Mouse (Mus musculus) kidney, postnatal 0 days (tissue): ENCODE results near the gene Mast2. TPM values are rescaled to one million over a fixed set of nuclear protein-coding genes. Genes with fewer than 3 reads are reported as not detected.
A peak's percentile ranks its signal among the peaks of the same experiment; 100 is the strongest.

Experiments
- ATAC-seq: fragments of 200-750 bp; cut with Nextera tagmentation; replicated peaks from 2 replicates; pipeline ENCODE4 v1.8.0; 2017; ENCODE audit warnings: low read depth, moderate number of reproducible peaks, moderate TSS enrichment, moderate library complexity; ENCODE audit not compliant: low FRiP score
- DNase-seq: peaks from one replicate; pipeline ENCODE4 v3.0.0-alpha.2; 2016; ENCODE audit warnings: low spot score
- H3K27ac ChIP-seq: fragments of 300-500 bp; sonication (generic); 2 replicates; pipeline ENCODE4 v1.5.1; 2014; ENCODE audit warnings: mild to moderate bottlenecking
- H3K27me3 ChIP-seq: fragments of 300-500 bp; sonication (generic); 2 replicates; pipeline ENCODE4 v1.6.1; 2014; ENCODE audit warnings: low read length, mixed read lengths; ENCODE audit not compliant: insufficient read depth
- H3K36me3 ChIP-seq: fragments of 300-500 bp; sonication (generic); 2 replicates; pipeline ENCODE4 v1.6.1; 2014; ENCODE audit warnings: low read length, mixed read lengths; ENCODE audit not compliant: insufficient read depth
- H3K4me1 ChIP-seq: fragments of 300-500 bp; sonication (generic); replicated peaks from 2 replicates; pipeline ENCODE4 v1.6.1; 2014; ENCODE audit warnings: antibody characterized with exemption, low read length, mixed read lengths; ENCODE audit not compliant: insufficient read depth
- H3K4me2 ChIP-seq: fragments of 300-500 bp; sonication (generic); 2 replicates; pipeline ENCODE4 v1.6.1; 2014; ENCODE audit warnings: mild to moderate bottlenecking, low read length, moderate library complexity, mixed read lengths
- H3K4me3 ChIP-seq: fragments of 300-500 bp; sonication (generic); replicated peaks from 2 replicates; pipeline ENCODE4 v1.5.1; 2014; ENCODE audit warnings: low read depth, low read length
- H3K9ac ChIP-seq: fragments of 300-500 bp; sonication (generic); 2 replicates; pipeline ENCODE4 v1.6.1; 2014; ENCODE audit warnings: low read depth, low read length
- H3K9me3 ChIP-seq: fragments of 300-500 bp; sonication (generic); replicated peaks from 2 replicates; pipeline ENCODE4 v1.6.1; 2016; ENCODE audit warnings: low read length, inconsistent platforms, mixed read lengths
- CTCF ChIP-seq: IDR thresholded peaks from 2 replicates; pipeline ENCODE4 v1.5.1; 2016; ENCODE audit warnings: antibody characterized with exemption, low read depth, mild to moderate bottlenecking, moderate library complexity
- WGBS: fragments of 180-500 bp; shearing (Covaris S2); extraction: QIAGEN DNeasy Blood & Tissue Kit; methylation state at CpG from one replicate; pipeline ENCODE4 v1.1.7; 2014; 5-methylcytosine and 5-hydroxymethylcytosine counted together
- polyA plus RNA-seq: library from polyadenylated mRNA; unstranded; fragments of >200 nt; fragmentation: Nextera tagmentation; extraction: Ambion mirVana; gene quantifications from 2 replicates; pipeline ENCODE4 v1.2.1, GENCODE M21; 2015

The Mast2 gene
- polyA plus RNA-seq, 1 experiment from 2014 or later, result 8.8 TPM

DNA sequence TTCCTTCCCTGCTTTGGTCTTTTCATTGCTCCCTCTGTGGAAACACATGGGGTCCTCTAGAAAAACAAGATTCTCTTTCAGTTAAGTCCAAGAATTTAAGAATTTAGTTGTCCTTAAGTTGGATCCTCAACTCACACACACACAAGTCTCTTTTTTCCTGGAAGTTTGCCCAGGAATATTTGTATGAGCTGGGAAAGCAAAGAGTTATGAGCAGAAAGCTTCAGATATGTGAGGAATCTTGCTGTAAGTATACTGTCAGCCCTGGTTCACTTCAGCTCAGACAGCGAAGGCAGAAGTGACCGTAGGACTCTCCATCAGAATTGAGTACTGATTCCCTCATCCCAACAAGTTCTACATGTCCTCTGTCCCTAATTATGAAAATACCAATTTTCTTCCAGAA lies 27.9 kb upstream of the Mast2 start:
- Histone ChIP-seq H3K27ac (peak overlapping the region; percentile 57), H3K9me3 (no peaks in the 10 kb centered on the region), H3K4me3 (no peak overlapping the region), H3K36me3 (no peaks in the 10 kb centered on the region), H3K4me1 (no peaks in the 10 kb centered on the region), H3K9ac (no peak overlapping the region), H3K4me2 (no peak overlapping the region), H3K27me3 (no peaks in the 10 kb centered on the region)
- 40% methylated on average over 2 of the region's 2 CpGs for WGBS
- no peak for ATAC-seq
- DNase-seq, result peak; percentile 76
- TF ChIP-seq CTCF, result no peak

DNA sequence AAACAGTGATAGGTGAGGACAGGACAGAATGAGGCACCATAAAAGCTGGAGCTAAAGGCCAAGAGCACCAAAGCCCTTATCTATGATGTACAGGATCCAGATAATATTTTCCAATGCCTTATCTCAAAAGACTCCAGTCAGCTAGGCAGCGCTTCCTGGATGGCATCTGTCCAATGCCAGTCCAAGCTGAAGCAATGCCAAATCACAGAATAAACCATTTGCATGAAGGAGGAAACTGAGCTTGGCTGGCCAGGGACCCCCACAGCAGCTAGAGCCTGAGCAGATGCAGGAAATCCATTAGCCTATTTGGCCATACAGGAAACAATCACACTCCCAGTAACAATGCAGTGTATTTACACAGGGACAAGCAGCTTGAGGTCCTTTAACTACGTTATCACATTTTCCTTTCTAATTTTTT lies 27.1 kb upstream of the Mast2 start:
- H3K27ac ChIP-seq, result peak overlapping the region; percentile 56
- H3K9me3 ChIP-seq, result no peaks in the 10 kb centered on the region
- no peaks in the 10 kb centered on the region for H3K36me3 ChIP-seq
- H3K27me3 ChIP-seq, result no peaks in the 10 kb centered on the region
- no peak overlapping the region for H3K9ac ChIP-seq
- no peak overlapping the region for H3K4me3 ChIP-seq
- no peak for ATAC-seq
- no peak overlapping the region for H3K4me2 ChIP-seq
- DNase-seq, result peak; percentile 57
- TF ChIP-seq CTCF, result no peak
- 57% methylated on average over 2 of the region's 2 CpGs for WGBS
- H3K4me1 ChIP-seq, result no peaks in the 10 kb centered on the region

DNA sequence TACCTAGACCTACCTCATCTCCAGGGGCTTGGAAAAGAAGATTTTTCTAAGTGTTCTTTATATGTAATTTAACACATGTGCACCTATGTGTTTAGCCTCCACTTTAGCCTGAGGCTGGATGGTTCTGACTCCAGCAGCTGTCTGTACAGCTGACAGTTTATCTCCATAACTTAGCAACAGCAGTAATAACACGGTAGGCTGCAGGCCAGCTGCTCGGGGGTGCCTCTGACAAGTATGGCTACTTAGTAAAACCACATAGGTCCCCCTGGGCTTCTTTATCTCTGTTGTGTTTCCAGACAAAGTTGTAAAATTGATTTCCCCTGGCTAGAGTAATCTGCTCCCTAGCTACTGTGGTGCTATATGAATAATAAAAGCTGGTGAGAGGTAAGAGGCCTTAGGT lies 19.5 kb upstream of the Mast2 start:
- no peak for ATAC-seq

DNA sequence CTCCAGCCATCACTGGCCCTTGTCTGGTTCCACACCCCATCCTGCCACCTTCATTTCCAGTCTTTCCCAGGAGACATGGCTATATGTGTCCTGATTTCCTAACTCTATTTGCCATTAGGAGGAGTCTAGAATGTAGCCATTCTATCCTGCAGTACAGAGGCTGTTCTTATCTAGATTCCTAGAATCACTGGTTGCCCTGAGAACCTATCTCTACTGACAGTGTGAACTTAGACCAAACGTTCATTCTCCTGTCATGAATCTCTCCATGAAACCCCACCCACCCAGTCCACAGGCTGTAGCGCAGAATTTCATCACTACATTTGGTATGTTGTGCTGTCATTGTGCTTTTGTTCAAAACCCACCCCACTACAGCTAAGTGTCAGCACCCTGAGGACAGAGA lies 17.3 kb upstream of the Mast2 start:
- DNase-seq, result no peak
- Histone ChIP-seq H3K4me3 (no peak overlapping the region), H3K27me3 (no peaks in the 10 kb centered on the region), H3K36me3 (no peaks in the 10 kb centered on the region), H3K27ac (no peak overlapping the region), H3K4me2 (no peak overlapping the region), H3K9ac (no peak overlapping the region), H3K9me3 (no peaks in the 10 kb centered on the region), H3K4me1 (no peaks in the 10 kb centered on the region)
- no peak for ATAC-seq
- no peak for TF ChIP-seq CTCF
- 58% methylated on average over 2 of the region's 2 CpGs for WGBS

More for the DNA sequence above, 19.5 kb upstream of the Mast2 start:
- Histone ChIP-seq H3K4me3 (no peak overlapping the region), H3K9ac (no peak overlapping the region), H3K27ac (no peak overlapping the region), H3K27me3 (no peaks in the 10 kb centered on the region), H3K9me3 (no peaks in the 10 kb centered on the region), H3K4me1 (no peaks in the 10 kb centered on the region), H3K4me2 (no peak overlapping the region), H3K36me3 (no peaks in the 10 kb centered on the region)
- no peak for TF ChIP-seq CTCF
- WGBS, result 16% methylated on average over 2 of the region's 2 CpGs
- peak; percentile 34 for DNase-seq

GRCm38 (mm10) chr4:116463231-116464125 lies 505 bp downstream of the Mast2 start:
- TF ChIP-seq CTCF, result peak; percentile 20; the same call in 1 of the 2 replicates
- Histone ChIP-seq H3K4me1 (peaks cover 16% of the 10 kb centered on the region), H3K27me3 (no peaks in the 10 kb centered on the region), H3K9ac (peak overlapping the region; percentile 95), H3K27ac (peak overlapping the region; percentile 93), H3K36me3 (no peaks in the 10 kb centered on the region), H3K4me3 (peak overlapping the region; percentile 97), H3K9me3 (no peaks in the 10 kb centered on the region), H3K4me2 (peak overlapping the region; percentile 76)
- DNase-seq (peak; percentile 57), ATAC-seq (peak; percentile 65)
- WGBS, result under 1% methylated on average over 70 of the region's 74 CpGs

DNA sequence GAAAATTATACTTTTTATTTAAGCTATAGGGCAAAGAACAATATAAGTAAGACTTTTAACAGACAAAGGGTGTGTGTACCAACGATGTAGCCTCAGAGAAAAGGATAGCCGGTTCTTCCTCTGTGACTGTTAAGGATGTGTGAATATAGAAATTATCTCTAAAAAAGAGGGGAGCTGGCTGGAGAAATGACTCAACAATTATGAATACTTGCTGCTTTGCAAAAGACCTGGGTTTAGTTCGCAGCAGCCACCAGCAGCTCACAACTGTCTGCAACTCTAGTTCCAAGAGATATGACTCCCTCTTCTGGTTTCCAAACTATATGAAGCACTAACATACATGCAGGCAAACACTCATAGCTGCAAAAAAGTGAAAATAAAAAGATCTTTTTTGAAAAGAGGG lies 2.0 kb downstream of the Mast2 start:
- peaks cover 16% of the 10 kb centered on the region for H3K4me1 ChIP-seq
- H3K9me3 ChIP-seq, result no peaks in the 10 kb centered on the region
- no peaks in the 10 kb centered on the region for H3K36me3 ChIP-seq
- H3K4me3 ChIP-seq, result no peak overlapping the region
- WGBS, result 97% methylated on average over 3 of the region's 3 CpGs
- peak overlapping the region; percentile 76; the same call in 1 of the 2 replicates for H3K4me2 ChIP-seq
- H3K27me3 ChIP-seq, result no peaks in the 10 kb centered on the region
- no peak for DNase-seq
- ATAC-seq, result no peak
- no peak overlapping the region for H3K27ac ChIP-seq
- TF ChIP-seq CTCF, result no peak
- H3K9ac ChIP-seq, result no peak overlapping the region
